Mouse (Mus musculus) hindbrain, postnatal 0 days (tissue): Measurements from ENCODE around the gene Fam209. TPM values are rescaled to one million over a fixed set of nuclear protein-coding genes. Genes with fewer than 3 reads are reported as not detected.
A peak's percentile ranks its signal among the peaks of the same experiment; 100 is the strongest.

Experiments used
- ATAC-seq: fragments of 200-750 bp; cut with Nextera tagmentation; 2 replicates; pipeline ENCODE4 v1.8.0; 2017; ENCODE audit warnings: mild to moderate bottlenecking, moderate TSS enrichment, moderate library complexity
- DNase-seq: peaks from one replicate; pipeline ENCODE4 v3.0.0-alpha.2; 2015; ENCODE audit warnings: low spot score
- H3K27ac ChIP-seq: fragments of 300-500 bp; sonication (generic); 2 replicates; pipeline ENCODE4 v1.5.1; 2014; ENCODE audit warnings: mild to moderate bottlenecking
- H3K27me3 ChIP-seq: fragments of 300-500 bp; sonication (generic); 2 replicates; pipeline ENCODE4 v1.6.1; 2014; ENCODE audit warnings: low read length, mixed read lengths; ENCODE audit not compliant: insufficient read depth
- H3K36me3 ChIP-seq: fragments of 300-500 bp; sonication (generic); 2 replicates; pipeline ENCODE4 v1.6.1; 2014; ENCODE audit warnings: low read length, mixed read lengths; ENCODE audit not compliant: insufficient read depth
- H3K4me1 ChIP-seq: fragments of 300-500 bp; sonication (generic); 2 replicates; pipeline ENCODE4 v1.6.1; 2014; ENCODE audit warnings: antibody characterized with exemption, low read length, mixed read lengths; ENCODE audit not compliant: insufficient read depth
- H3K4me2 ChIP-seq: fragments of 300-500 bp; sonication (generic); 2 replicates; pipeline ENCODE4 v1.6.1; 2014; ENCODE audit warnings: low read depth, mild to moderate bottlenecking, low read length, moderate library complexity, mixed read lengths
- H3K4me3 ChIP-seq: fragments of 300-500 bp; sonication (generic); 2 replicates; pipeline ENCODE4 v1.5.1; 2014; ENCODE audit warnings: low read length
- H3K9ac ChIP-seq: fragments of 300-500 bp; sonication (generic); replicated peaks from 2 replicates; pipeline ENCODE4 v1.6.1; 2014; ENCODE audit warnings: mild to moderate bottlenecking, low read length, moderate library complexity, mixed read lengths
- H3K9me3 ChIP-seq: fragments of 300-500 bp; sonication (generic); 2 replicates; pipeline ENCODE4 v1.6.1; 2016; ENCODE audit warnings: low read length, mixed read lengths
- CTCF ChIP-seq: IDR thresholded peaks from 2 replicates; pipeline ENCODE4 v1.5.1; 2016; ENCODE audit warnings: antibody characterized with exemption, control low read depth, low read depth
- WGBS: fragments of 180-500 bp; shearing (Covaris S2); extraction: QIAGEN DNeasy Blood & Tissue Kit; methylation state at CpG from one replicate; pipeline ENCODE4 v1.1.7; 2014; 5-methylcytosine and 5-hydroxymethylcytosine counted together
- polyA plus RNA-seq: library from polyadenylated mRNA; unstranded; fragments of >200 nt; fragmentation: Nextera tagmentation; extraction: Ambion mirVana; gene quantifications from 2 replicates; pipeline ENCODE4 v1.2.1, GENCODE M21; 2015
- total RNA-seq: library from RNA; depleted of rRNA; stranded (reverse); fragments of >200 nt; gene quantifications from 2 replicates; pipeline ENCODE4 v1.2.3, GENCODE M21; 2014

Gene Fam209
- total and polyA plus RNA-seq, 2 experiments from 2014 or later: 0.58 TPM; not detected in 1

- H3K36me3 ChIP-seq: peaks cover 12% of the 10 kb centered on the region; the same call in 1 of the 2 replicates
- no peaks in the 10 kb centered on the region for H3K4me1 ChIP-seq
- no peak for TF ChIP-seq CTCF
- ATAC-seq (no peak), DNase-seq (no peak)
- H3K4me3 ChIP-seq: no peak within 1 kb of the TSS
- H3K9ac ChIP-seq: no peak within 1 kb of the TSS
- no peak within 1 kb of the TSS for H3K27ac ChIP-seq
- 86% methylated on average over 11 of the region's 11 CpGs for WGBS
- H3K4me2 ChIP-seq: no peak within 1 kb of the TSS
- no peaks in the 10 kb centered on the region for H3K27me3 ChIP-seq
- H3K9me3 ChIP-seq: no peaks in the 10 kb centered on the region
Observed at GRCm38 (mm10) chr2:172458496-172458895, 13.8 kb upstream of the Fam209 start, which contains the start of gene Gcnt7. Gene Gcnt7, minus strand, starts transcription at chr2:172458596.

GRCm38 (mm10) chr2:172460647-172461046 is 11.7 kb upstream of the Fam209 start:
- TF ChIP-seq CTCF: no peak
- no peak overlapping the region for H3K27ac ChIP-seq
- no peak for DNase-seq

GRCm38 (mm10) chr2:172462813-172463212 is 9.5 kb upstream of the Fam209 start:
- no peak overlapping the region for H3K9ac ChIP-seq
- no peak for ATAC-seq
- no peaks in the 10 kb centered on the region for H3K27me3 ChIP-seq
- TF ChIP-seq CTCF: no peak
- peaks cover 39% of the 10 kb centered on the region for H3K36me3 ChIP-seq
- no peak overlapping the region for H3K4me3 ChIP-seq
- H3K27ac ChIP-seq: no peak overlapping the region
- DNase-seq: no peak
- H3K9me3 ChIP-seq: no peaks in the 10 kb centered on the region
- H3K4me2 ChIP-seq: no peak overlapping the region
- H3K4me1 ChIP-seq: no peaks in the 10 kb centered on the region
- WGBS: 92% methylated on average over 4 of the region's 4 CpGs

More at GRCm38 (mm10) chr2:172460647-172461046, 11.7 kb upstream of the Fam209 start:
- H3K4me1 ChIP-seq: no peaks in the 10 kb centered on the region
- no peak overlapping the region for H3K9ac ChIP-seq
- 83% methylated on average over 2 of the region's 2 CpGs for WGBS
- H3K9me3 ChIP-seq: no peaks in the 10 kb centered on the region
- H3K4me2 ChIP-seq: no peak overlapping the region
- ATAC-seq: no peak
- H3K36me3 ChIP-seq: peaks cover 26% of the 10 kb centered on the region
- H3K27me3 ChIP-seq: no peaks in the 10 kb centered on the region
- no peak overlapping the region for H3K4me3 ChIP-seq

GRCm38 (mm10) chr2:172466427-172467132 is 5.7 kb upstream of the Fam209 start:
- no peak for ATAC-seq
- H3K9me3 ChIP-seq: no peaks in the 10 kb centered on the region
- 66% methylated on average over 11 of the region's 11 CpGs for WGBS
- H3K4me3 ChIP-seq: no peak overlapping the region
- no peaks in the 10 kb centered on the region for H3K4me1 ChIP-seq
- H3K4me2 ChIP-seq: no peak overlapping the region
- H3K27me3 ChIP-seq: no peaks in the 10 kb centered on the region
- TF ChIP-seq CTCF: no peak
- no peak overlapping the region for H3K27ac ChIP-seq
- no peak for DNase-seq
- peaks cover 53% of the 10 kb centered on the region for H3K36me3 ChIP-seq
- H3K9ac ChIP-seq: no peak overlapping the region

- Histone ChIP-seq H3K9me3 (no peaks in the 10 kb centered on the region), H3K27ac (no peak overlapping the region), H3K27me3 (no peaks in the 10 kb centered on the region), H3K4me2 (no peak overlapping the region), H3K36me3 (peaks cover 51% of the 10 kb centered on the region), H3K4me1 (no peaks in the 10 kb centered on the region), H3K9ac (no peak overlapping the region), H3K4me3 (no peak overlapping the region)
- no peak for ATAC-seq
- no peak for DNase-seq
- WGBS: 93% methylated on average over 5 of the region's 5 CpGs
- TF ChIP-seq CTCF: no peak
Observed at GRCm38 (mm10) chr2:172467206-172467605, 5.1 kb upstream of the Fam209 start.

GRCm38 (mm10) chr2:172468346-172468819 is 3.9 kb upstream of the Fam209 start:
- Histone ChIP-seq H3K9me3 (no peaks in the 10 kb centered on the region), H3K9ac (no peak overlapping the region), H3K4me3 (no peak overlapping the region), H3K36me3 (peaks cover 44% of the 10 kb centered on the region), H3K27me3 (no peaks in the 10 kb centered on the region), H3K27ac (0 out of 2 replicates have a peak overlapping the region, but pooled peaks have one; percentile 17), H3K4me1 (no peaks in the 10 kb centered on the region), H3K4me2 (no peak overlapping the region)
- WGBS: 42% methylated on average over 11 of the region's 11 CpGs
- ATAC-seq (peak; percentile 87), DNase-seq (peak; percentile 92)
- TF ChIP-seq CTCF: no peak

- Histone ChIP-seq H3K4me3 (no peak overlapping the region), H3K9ac (no peak overlapping the region), H3K27me3 (no peaks in the 10 kb centered on the region), H3K4me2 (no peak overlapping the region), H3K4me1 (no peaks in the 10 kb centered on the region), H3K9me3 (no peaks in the 10 kb centered on the region), H3K36me3 (peaks cover 11% of the 10 kb centered on the region; the same call in 1 of the 2 replicates), H3K27ac (no peak overlapping the region)
- no peak for TF ChIP-seq CTCF
- ATAC-seq: no peak
- WGBS: 41% methylated on average over 8 of the region's 8 CpGs
- DNase-seq: peak; percentile 51
Observed at GRCm38 (mm10) chr2:172473591-172473990, 1.3 kb downstream of the Fam209 start.
